Mouse (Mus musculus): ENCODE data around the gene Nox1.
A peak's percentile ranks its signal among the peaks of the same experiment; 100 is the strongest.

Nox1 gene

DNA sequence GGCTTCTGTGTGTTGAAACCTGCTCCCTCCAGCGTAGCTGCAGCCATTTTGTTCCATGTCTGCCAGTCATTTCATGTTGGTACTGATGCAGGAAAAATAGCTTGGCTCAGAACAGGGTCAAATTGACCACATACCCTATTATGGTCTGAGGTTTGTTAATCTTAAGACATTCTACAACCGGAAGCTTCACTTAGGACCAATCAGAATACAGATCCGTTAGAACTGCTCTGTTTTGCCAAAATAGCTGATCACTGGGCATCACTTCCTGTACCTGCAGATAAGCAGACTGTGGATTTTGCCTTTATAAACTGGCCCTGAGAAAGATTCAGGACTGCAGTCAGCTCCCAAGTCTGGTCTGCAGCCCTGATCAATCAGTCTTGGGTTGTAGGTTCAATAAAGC, 93.2 kb downstream of the Nox1 start:
- no peak for DNase-seq (ENCODE audit: low spot score in 2 of 2)

DNA sequence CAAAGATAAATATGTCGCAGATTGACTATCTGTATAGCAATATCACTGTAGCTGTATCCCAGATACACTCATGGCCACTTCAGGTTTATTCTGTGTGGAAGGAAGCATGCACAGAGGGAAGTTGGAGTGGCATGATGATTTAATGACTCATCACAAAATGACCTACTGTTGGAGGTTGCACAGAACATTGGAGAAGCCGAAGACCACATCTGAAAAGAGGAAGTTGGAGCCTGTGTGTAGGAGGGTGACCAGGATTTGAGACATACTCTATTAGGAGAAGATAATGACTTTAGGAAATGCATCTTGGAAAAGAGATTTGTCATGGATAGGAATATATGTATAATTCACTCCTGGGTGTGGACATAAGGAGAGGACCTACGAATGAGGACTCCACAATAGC, 105.3 kb downstream of the Nox1 start:
- no peak for DNase-seq (ENCODE audit: low spot score in 2 of 2)

DNA sequence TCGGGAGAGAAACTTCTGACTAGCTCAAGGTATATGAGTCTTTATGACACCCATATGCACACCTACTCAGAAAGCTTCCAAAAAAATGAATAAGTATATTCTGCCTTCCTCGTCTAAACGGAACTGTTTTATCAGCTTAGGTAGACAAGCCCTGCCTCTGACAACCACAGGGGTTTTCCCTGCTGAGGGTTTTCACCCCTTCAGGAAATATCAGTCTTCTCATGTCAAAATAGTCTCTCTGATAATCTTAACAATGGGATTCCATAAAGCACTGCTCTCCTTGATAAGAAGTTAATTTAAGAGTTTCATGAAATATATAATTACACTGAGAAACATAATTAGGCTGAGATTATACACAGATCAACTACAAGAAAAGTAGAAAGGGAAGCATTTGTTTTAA, 110.0 kb downstream of the Nox1 start:
- DNase-seq (ENCODE audit: low spot score in 2 of 2), result no peak

GRCm38 (mm10) chrX:134102641-134103040, 119.1 kb downstream of the Nox1 start:
- peak; percentile 21 to 26 for DNase-seq (ENCODE audit: low spot score in 2 of 2)

GRCm38 (mm10) chrX:134085453-134085852, 136.3 kb downstream of the Nox1 start:
- DNase-seq (ENCODE audit: low spot score in 2 of 2), result no peak

DNA sequence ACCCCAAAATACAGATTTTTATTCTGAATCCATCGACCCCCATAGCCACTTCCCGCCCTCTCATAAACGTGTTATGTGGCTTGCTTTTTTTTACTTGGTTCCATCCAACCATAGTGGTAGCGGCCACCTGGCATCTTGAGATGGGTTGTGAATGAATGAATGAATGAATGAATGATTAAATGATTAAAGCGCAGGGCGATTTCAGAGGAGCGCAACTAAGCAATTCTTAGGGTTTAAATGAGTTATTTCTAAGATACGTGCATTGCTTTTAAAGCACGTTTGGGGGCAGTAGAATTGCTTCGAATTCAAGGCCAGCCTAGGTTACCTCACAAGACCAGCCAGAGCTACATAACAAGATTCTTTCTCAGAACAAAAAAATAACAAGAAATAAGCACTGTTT, 162.0 kb downstream of the Nox1 start:
- peak in 1 of 2 experiments; percentile 27 for DNase-seq (ENCODE audit: low spot score in 2 of 2)

DNA sequence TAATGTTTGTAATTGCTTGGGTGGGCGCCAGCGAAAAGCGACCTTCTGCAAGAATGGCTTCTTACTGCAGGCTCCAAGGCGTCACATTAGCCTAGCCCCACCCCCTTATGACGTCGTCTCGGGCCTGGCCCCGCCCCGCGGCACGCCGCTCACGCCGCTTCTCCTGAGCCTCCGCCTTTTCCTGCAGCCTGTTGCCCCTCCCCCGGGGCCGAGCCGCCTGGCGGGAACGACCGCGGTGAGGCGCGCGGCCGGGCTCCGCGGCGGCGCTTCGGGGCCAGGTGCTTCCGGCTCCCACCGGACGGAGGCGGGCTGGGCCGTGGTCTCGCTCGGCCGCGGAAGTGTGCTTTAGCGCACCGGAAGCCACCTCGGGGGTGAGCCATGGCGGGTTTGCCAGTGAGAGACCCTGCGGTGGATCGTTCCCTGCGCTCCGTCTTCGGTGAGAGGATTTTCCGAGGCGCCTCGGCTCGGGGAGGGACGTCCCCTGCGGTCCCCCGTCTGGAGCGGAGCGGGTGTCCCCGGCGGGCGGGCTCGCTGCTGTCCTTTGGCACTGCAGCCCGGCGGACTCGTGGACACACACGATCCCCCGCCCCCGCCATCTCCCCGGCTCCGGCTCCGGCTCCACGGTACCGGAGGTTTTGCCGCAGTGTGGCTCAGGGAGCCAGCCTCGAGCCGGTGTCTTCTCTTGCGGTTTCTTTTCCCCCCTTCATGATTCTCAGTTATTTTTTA, 162.6 kb downstream of the Nox1 start, which contains the start of gene Cstf2:
Gene Cstf2 (plus strand): TSS at position 201 of the 726 bp plus-strand sequence.
- peak; percentile 95 to 96 for DNase-seq (ENCODE audit: low spot score in 2 of 2)

DNA sequence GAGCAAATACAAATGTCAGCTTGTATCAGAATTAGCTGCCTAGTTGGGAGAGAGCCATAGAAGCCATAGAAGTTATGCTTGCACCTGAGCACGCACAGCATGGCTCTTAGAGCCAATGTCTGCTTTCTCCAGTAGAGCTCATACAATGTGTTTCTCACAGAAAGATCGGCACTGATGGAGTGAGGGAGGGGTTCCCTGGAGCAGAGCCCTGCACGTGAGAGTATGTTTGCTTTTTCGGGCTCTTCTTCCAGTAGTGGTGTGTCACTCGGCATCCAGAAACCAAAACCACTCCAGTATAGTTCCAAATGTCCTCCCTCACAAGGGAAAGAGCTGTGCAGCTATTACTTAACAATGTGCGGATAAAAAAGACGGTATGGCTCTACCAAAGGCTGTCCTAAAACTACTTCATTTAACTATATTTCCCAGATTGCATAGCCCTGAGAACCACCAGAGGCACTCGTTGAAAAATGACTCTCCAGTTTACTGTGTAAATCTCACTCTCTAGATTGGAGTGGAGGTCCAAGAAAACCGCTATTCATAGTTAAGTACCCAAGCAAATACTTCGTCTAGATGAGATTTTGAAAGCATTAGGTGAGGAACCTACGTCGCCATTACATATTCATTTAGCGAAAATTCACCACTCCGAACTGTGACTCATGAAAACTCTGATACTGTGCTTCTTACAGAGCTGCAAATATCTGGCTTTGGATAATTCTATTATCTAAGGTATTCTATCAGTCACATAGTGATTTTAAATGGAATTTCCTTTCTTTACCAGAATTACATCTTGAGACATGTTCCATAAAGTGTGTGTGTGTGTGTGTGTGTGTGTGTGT, 163.5 kb downstream of the Nox1 start:
- peak in 1 of 2 experiments; percentile 40 for DNase-seq (ENCODE audit: low spot score in 2 of 2)

DNA sequence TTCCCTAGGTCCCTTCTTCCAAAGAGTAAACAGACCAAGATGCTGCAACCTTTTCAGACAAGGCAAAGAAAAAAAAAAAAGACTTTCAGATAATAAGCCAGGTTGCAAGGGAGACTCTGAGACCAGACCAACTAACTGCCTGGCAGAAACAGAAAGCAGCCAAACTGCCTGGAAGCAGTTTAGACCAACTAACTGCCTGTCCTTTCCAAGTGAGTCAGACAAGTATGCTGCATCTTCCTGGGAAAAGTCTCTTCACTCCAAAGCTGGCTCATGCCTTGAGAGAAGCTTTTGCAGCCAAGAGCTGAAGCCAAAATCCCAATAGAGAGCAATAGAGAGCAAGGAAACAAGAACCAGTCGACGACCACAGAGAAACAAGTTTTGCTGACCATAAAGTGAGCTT, 164.9 kb downstream of the Nox1 start:
- peak in 1 of 2 experiments; percentile 29 for DNase-seq (ENCODE audit: low spot score in 2 of 2)

DNA sequence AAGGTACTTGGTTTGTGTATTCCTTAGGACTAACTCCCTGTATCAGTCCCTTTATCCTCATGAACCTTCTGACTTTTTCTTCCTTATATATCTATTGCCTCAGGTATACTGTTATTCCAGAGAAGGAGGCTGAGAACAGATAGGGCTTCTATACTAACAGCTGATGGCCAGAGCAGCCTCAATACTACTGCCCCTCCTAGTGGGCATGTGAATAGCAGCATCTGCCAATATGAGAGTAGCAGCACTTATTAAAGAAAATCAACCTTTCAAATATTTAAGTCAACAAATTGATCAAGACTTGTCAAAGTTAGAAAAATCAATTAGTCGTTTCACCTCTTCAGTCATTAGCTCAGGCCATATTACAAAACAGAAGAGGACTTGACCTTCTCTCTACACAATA, 172.8 kb downstream of the Nox1 start:
- DNase-seq (ENCODE audit: low spot score in 2 of 2), result no peak

Measured in right cerebral cortex, postnatal 10 days (tissue).